Mouse (Mus musculus) heart, embryonic 16.5 days (tissue): ENCODE measurements at regions not wholly inside any gene's neighbourhood (a gene's known extent, or its start where the extent isn't known, plus 50 kb on each side); places are given as distances from the start of the nearest gene placed in this dataset.

Source experiments
- ATAC-seq: fragments of 200-750 bp; cut with Nextera tagmentation; replicated peaks from 2 replicates; pipeline ENCODE4 v1.8.0; 2017; ENCODE audit warnings: moderate number of reproducible peaks; ENCODE audit not compliant: insufficient read depth, low FRiP score; ENCODE audit errors: extremely low read depth
- H3K27ac ChIP-seq: fragments of 300-500 bp; sonication (generic); 2 replicates; pipeline ENCODE4 v1.5.1; 2014; ENCODE audit warnings: mild to moderate bottlenecking, low read length, control low read depth, moderate library complexity
- H3K27me3 ChIP-seq: fragments of 300-500 bp; sonication (generic); 2 replicates; pipeline ENCODE4 v1.6.1; 2014; ENCODE audit warnings: low read length, mixed read lengths; ENCODE audit not compliant: control insufficient read depth, insufficient read depth
- H3K36me3 ChIP-seq: fragments of 300-500 bp; sonication (generic); 2 replicates; pipeline ENCODE4 v1.6.1; 2014; ENCODE audit not compliant: control insufficient read depth, insufficient read depth
- H3K4me1 ChIP-seq: fragments of 300-500 bp; sonication (generic); 2 replicates; pipeline ENCODE4 v1.6.1; 2014; ENCODE audit warnings: low read length, mixed read lengths; ENCODE audit not compliant: control insufficient read depth, insufficient read depth
- H3K4me2 ChIP-seq: fragments of 300-500 bp; sonication (generic); 2 replicates; pipeline ENCODE4 v1.6.1; 2014; ENCODE audit warnings: low read depth, mild to moderate bottlenecking, control low read depth, low read length
- H3K4me3 ChIP-seq: fragments of 300-500 bp; sonication (generic); 2 replicates; pipeline ENCODE4 v1.5.1; 2014; ENCODE audit warnings: mild to moderate bottlenecking, control low read depth, low read length
- H3K9ac ChIP-seq: fragments of 300-500 bp; sonication (generic); 2 replicates; pipeline ENCODE4 v1.6.1; 2014; ENCODE audit warnings: low read length, control low read depth
- H3K9me3 ChIP-seq: fragments of 300-500 bp; sonication (generic); replicated peaks from 2 replicates; pipeline ENCODE4 v1.6.1; 2016; ENCODE audit warnings: low read length; ENCODE audit not compliant: control insufficient read depth
- WGBS: fragments of 180-500 bp; shearing (Covaris S2); extraction: QIAGEN DNeasy Blood & Tissue Kit; methylation state at CpG from one replicate; pipeline ENCODE4 v1.1.7; 2014; 5-methylcytosine and 5-hydroxymethylcytosine counted together

- 53% methylated on average over 3 of the region's 3 CpGs for WGBS
- no peaks in the 10 kb centered on the region for H3K27me3 ChIP-seq
- H3K9me3 ChIP-seq, result no peaks in the 10 kb centered on the region
- no peak overlapping the region for H3K9ac ChIP-seq
- no peak overlapping the region for H3K4me2 ChIP-seq
- no peak overlapping the region for H3K4me3 ChIP-seq
- H3K4me1 ChIP-seq, result peaks cover 4% of the 10 kb centered on the region; the same call in 1 of the 2 replicates
- no peak for ATAC-seq
- H3K27ac ChIP-seq, result no peak overlapping the region
- H3K36me3 ChIP-seq, result no peaks in the 10 kb centered on the region
Observed at GRCm38 (mm10) chr5:106122928-106123327, 246.6 kb downstream of the Zfp326 start.

GRCm38 (mm10) chr5:106119584-106119983 is 243.2 kb downstream of the Zfp326 start:
- Histone ChIP-seq H3K4me3 (no peak overlapping the region), H3K9ac (no peak overlapping the region), H3K27me3 (no peaks in the 10 kb centered on the region), H3K27ac (no peak overlapping the region), H3K36me3 (no peaks in the 10 kb centered on the region), H3K9me3 (no peaks in the 10 kb centered on the region), H3K4me1 (peaks cover 4% of the 10 kb centered on the region; the same call in 1 of the 2 replicates), H3K4me2 (no peak overlapping the region)
- no peak for ATAC-seq
- 36% methylated on average over 1 of the region's 1 CpGs for WGBS

GRCm38 (mm10) chr5:106113186-106113585 is 236.8 kb downstream of the Zfp326 start:
- Histone ChIP-seq H3K27me3 (no peaks in the 10 kb centered on the region), H3K9me3 (no peaks in the 10 kb centered on the region), H3K9ac (no peak overlapping the region), H3K4me3 (no peak overlapping the region), H3K27ac (no peak overlapping the region), H3K4me2 (no peak overlapping the region), H3K4me1 (no peaks in the 10 kb centered on the region), H3K36me3 (no peaks in the 10 kb centered on the region)
- no peak for ATAC-seq
- WGBS, result 78% methylated on average over 3 of the region's 3 CpGs

DNA sequence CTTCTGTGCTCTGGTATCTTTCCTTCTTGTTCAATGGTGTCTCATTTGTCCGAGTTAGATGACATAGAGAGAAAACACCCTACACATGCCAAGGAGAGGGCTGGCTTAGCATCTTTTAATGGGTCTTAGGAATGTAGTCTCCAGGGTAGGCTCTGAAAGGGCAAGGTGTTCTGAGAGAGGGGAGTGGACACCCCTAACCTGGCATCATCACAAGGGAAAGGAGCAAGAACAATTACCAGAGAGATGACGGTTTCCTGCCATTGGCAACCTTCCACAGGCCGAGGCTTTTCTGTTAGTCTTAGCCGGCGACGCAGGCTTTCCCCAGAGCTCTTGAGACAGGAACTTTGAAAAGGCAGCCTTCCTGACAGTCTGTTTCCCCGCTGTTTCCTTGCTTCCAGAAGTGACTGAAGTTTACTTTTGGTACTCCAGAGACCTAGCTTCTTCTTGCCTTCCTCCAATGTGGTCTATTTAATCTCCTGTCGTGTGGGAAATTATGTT is 232.2 kb downstream of the Zfp326 start:
- ATAC-seq, result no peak

DNA sequence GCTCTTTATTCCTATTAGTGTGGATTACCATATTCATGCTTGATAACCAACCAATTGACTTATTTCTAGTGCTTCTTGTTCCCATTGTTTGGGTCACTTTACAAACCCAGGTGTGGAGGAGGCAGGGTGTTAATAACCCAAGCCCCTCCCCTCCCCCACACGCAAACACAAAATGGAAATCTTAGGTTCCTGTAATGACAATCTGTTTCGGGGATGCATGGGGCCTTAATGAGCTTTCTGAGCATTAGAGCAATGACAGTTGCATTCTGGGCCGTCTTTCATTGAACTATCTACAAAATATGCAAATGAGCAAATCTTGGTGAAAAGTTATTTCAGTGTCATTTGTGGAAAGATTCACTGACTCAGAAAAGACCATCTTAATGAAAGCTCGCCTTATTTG is 225.9 kb downstream of the Zfp326 start:
- Histone ChIP-seq H3K9ac (no peak overlapping the region), H3K4me1 (peaks cover 10% of the 10 kb centered on the region; the same call in 1 of the 2 replicates), H3K36me3 (no peaks in the 10 kb centered on the region), H3K4me3 (no peak overlapping the region), H3K27ac (no peak overlapping the region), H3K27me3 (no peaks in the 10 kb centered on the region), H3K4me2 (no peak overlapping the region), H3K9me3 (no peaks in the 10 kb centered on the region)
- 85% methylated on average over 4 of the region's 4 CpGs for WGBS
- ATAC-seq, result no peak

More for the DNA sequence above, 232.2 kb downstream of the Zfp326 start:
- Histone ChIP-seq H3K36me3 (no peaks in the 10 kb centered on the region), H3K4me3 (no peak overlapping the region), H3K27ac (no peak overlapping the region), H3K9me3 (no peaks in the 10 kb centered on the region), H3K4me2 (no peak overlapping the region), H3K9ac (no peak overlapping the region), H3K4me1 (no peaks in the 10 kb centered on the region), H3K27me3 (no peaks in the 10 kb centered on the region)
- 45% methylated on average over 8 of the region's 8 CpGs for WGBS

- no peaks in the 10 kb centered on the region for H3K27me3 ChIP-seq
- peaks cover 10% of the 10 kb centered on the region; the same call in 1 of the 2 replicates for H3K4me1 ChIP-seq
- H3K27ac ChIP-seq, result no peak overlapping the region
- H3K4me3 ChIP-seq, result no peak overlapping the region
- H3K9ac ChIP-seq, result no peak overlapping the region
- no peak for ATAC-seq
- no peaks in the 10 kb centered on the region for H3K36me3 ChIP-seq
- 53% methylated on average over 8 of the region's 8 CpGs for WGBS
- no peaks in the 10 kb centered on the region for H3K9me3 ChIP-seq
- H3K4me2 ChIP-seq, result no peak overlapping the region
Observed at GRCm38 (mm10) chr5:106098887-106099286, 222.5 kb downstream of the Zfp326 start.

DNA sequence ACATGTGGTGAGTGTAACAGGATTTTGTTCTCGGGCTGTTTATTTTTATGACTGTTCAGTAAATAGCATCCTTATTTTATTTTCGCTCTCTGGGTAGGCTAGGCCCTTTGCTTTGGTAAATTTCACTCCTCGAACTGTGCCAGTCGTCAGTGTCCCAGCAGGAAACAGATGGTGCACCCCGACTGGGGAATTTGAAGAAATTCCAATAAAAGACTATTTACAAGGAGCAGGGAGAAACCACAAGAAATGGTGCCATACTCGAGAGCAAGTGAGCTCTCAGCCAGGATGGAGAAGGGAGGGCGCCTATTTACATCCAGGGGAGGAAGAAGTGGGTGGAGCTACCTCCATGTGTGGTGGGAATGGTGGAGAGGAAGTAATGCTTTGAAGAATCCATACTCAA is 213.0 kb downstream of the Zfp326 start:
- Histone ChIP-seq H3K4me3 (no peak overlapping the region), H3K9me3 (0 out of 2 replicates have a peak, but pooled peaks cover 2% of the 10 kb centered on the region), H3K9ac (no peak overlapping the region), H3K4me1 (peaks cover 9% of the 10 kb centered on the region; the same call in 1 of the 2 replicates), H3K27me3 (no peaks in the 10 kb centered on the region), H3K36me3 (no peaks in the 10 kb centered on the region), H3K4me2 (no peak overlapping the region), H3K27ac (no peak overlapping the region)
- WGBS, result 71% methylated on average over 7 of the region's 7 CpGs
- ATAC-seq, result no peak

DNA sequence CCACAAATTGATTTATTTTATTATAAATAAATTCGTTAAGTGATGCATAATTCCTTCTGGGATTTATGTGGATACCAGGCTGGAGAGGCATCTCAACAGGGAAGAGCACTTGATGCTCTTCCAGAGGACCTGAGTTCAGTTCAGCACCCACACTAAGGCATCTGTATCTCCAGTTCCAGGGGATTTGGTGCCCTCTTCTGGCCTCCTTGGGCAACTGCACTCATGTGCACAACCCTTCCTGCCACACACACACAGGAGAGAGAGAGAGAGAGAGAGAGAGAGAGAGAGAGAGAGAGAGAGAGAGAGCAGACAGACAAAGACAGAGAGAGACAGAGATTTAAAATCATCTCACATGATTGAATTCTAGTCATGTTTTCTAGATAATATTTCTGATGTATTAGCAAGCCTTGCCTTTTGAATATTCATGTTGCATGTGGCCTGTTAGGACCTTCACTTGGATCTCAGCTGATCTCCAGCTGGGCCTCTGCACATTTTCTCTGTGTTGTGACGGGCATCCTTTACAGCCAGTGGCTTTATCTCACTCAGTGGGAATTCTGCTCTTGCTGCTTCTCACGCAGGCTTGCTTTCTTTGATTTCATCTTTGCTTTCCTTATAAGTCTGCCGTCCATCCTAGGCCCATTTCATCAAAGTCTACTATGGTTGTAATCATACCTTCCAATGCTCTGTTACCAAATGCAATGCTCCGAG is 212.3 kb downstream of the Zfp326 start:
- no peak overlapping the region for H3K4me2 ChIP-seq
- peaks cover 9% of the 10 kb centered on the region; the same call in 1 of the 2 replicates for H3K4me1 ChIP-seq
- WGBS, result 81% methylated on average over 5 of the region's 5 CpGs
- no peak for ATAC-seq
- H3K9me3 ChIP-seq, result 0 out of 2 replicates have a peak, but pooled peaks cover 2% of the 10 kb centered on the region
- H3K36me3 ChIP-seq, result no peaks in the 10 kb centered on the region
- H3K27me3 ChIP-seq, result no peaks in the 10 kb centered on the region
- no peak overlapping the region for H3K27ac ChIP-seq
- H3K9ac ChIP-seq, result no peak overlapping the region
- no peak overlapping the region for H3K4me3 ChIP-seq

- Histone ChIP-seq H3K4me1 (no peaks in the 10 kb centered on the region), H3K27ac (no peak overlapping the region), H3K9me3 (0 out of 2 replicates have a peak, but pooled peaks cover 2% of the 10 kb centered on the region), H3K9ac (no peak overlapping the region), H3K27me3 (no peaks in the 10 kb centered on the region), H3K36me3 (no peaks in the 10 kb centered on the region), H3K4me2 (no peak overlapping the region), H3K4me3 (no peak overlapping the region)
- ATAC-seq, result no peak
- WGBS, result 82% methylated on average over 4 of the region's 4 CpGs
Observed at GRCm38 (mm10) chr5:106083786-106084185, 207.4 kb downstream of the Zfp326 start.
